Mouse (Mus musculus) lung, postnatal 36 days (tissue): ENCODE measurements around the gene 5330417H12Rik.

Source experiments
- DNase-seq: peaks from one replicate; pipeline ENCODE4 v3.0.0; 2022; ENCODE audit warnings: mixed read lengths

Gene 5330417H12Rik

DNA sequence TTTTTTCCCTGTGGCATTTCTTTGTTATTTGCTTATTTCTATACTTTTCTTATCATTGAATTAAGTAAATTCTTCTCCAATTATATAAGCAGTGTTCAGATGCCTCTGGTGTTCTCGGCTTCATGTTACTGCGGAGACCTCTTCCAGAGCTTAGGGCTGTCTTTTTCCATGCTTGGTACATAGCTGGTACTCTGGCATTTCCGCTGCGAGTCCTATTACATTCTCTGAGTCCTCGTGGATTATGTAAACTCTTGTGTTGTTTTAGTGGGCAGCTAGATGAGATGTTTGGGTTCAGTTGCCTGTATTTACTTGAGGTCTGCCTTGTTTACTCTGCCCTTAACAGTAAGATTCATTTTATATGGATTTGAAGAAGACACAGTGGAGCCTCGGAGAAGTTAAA lies 820 bp upstream of the 5330417H12Rik start:
- DNase-seq = peak; percentile 48

DNA sequence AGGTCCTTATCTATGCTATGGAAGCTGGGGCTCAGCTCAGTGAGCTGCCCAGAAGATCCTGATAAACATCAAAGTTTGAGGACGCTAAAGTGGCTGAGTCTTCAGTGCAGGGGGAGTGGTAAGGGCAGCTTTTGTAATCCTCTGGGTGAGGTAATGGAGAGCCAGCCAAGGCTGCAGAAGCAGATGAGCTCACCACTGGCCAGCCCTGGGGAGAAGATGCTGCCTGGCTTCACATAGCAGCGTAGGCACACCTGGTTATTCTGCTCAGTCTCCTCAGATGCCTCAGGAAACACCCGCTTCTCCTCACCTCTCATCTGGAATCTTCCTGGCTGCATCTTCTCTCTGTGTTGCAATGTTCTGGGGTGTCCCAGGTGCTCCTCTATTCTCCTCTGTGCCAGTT lies 529 bp downstream of the 5330417H12Rik start:
- peak; percentile 16 for DNase-seq

DNA sequence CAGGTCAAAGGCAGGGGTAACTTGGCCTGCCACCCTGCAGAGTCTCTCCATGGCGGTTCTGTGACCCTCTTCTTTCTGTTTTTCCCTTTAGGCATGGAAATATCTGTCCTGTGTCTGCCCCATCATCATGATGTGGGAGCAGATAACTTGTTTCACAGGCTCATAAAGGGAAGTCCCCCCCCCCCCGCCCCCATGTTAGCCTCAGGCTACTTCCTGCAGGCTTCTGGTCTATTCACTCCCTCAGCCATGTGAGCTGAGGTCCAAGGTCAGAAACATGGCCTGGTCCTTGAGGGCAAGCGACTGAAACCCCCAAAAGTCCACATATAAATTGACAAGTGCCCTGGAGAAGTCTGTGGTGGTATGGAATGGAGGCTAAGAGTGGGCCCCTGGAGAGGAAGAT lies 4.8 kb downstream of the 5330417H12Rik start:
- no peak for DNase-seq

DNA sequence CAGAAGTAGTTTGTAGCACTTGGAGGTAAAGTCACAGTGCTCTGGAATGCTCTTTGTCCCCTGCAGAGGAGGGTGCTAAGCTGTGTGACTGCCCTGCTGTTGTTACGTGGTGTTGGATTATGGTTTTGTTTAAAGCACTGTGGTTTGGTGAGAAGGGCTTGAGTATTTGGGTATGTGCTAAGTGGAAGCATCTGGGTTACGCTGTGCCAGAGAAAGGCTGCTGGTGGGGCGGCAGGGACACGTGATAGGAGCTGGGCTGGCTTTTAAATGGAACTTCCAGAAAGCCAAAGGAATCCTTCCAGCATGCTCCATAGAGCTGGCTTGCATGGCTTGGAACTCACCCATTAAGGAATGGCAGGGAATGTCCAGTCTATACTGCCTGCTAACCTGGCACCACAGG lies 5.7 kb downstream of the 5330417H12Rik start:
- peak; percentile 67 for DNase-seq

DNA sequence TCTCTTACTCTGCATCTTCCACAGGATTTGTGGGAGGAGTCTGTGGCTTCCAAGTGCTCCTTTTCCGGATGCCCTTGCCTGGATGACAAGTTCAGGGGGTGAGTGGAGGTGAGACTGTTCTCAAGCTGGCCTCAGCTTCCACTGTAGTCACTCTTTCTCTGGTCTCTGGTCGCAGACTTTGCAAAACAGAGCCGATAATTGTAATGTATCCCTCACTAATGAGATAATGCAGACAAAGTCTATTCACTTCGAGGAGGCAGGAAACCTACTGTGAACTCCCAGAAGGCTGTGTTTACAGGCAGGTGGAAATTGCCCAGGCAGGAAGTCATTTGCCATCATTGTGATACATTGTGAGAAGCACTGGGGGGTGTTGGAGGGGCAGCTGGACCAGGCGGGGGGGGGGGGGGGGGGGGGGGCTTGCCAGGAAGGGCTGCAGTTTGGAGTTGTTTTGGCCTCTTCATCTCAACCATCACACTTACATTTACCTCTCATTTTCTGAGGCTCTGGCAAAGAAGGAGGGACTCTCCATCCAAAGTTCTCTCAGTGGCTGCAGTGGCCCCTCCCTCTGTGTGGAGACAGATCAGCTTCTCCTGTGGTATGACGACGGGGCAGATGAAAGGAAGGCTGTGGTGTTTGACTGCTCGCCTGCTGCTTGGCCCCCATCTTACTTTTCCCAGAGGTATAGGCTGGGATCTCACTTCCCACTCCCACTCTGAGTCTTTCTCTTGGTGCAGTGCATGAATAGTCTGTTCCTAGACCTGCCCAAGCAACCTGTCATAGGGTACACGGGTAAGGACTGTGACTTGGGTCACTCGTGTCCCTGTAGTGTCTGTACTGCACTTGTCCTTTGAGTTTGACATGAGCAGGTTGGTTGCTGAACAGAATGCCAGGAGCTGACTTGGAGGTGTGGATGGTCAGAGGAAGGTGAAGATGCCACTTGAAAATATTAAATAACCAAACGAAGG lies 6.7 kb downstream of the 5330417H12Rik start:
- no peak for DNase-seq

DNA sequence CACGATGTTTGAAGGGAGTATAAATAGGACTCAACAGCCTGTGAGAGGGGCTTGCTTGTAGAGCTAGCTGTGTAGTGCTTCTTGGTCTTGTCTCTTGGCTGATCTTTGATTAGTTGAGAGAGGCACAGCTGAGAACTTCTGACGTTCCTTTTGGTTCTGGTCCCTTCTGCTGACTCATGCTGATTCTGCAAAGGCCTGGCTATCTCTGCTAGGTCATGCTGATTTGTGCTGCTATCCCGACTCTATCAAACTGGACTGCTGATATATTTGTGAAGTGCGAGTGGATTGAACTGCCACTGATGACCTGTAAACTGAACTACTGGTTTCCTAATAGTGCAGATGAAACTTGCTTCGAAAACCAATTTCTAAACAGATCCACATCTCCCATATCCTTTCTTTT lies 14.1 kb downstream of the 5330417H12Rik start:
- no peak for DNase-seq

DNA sequence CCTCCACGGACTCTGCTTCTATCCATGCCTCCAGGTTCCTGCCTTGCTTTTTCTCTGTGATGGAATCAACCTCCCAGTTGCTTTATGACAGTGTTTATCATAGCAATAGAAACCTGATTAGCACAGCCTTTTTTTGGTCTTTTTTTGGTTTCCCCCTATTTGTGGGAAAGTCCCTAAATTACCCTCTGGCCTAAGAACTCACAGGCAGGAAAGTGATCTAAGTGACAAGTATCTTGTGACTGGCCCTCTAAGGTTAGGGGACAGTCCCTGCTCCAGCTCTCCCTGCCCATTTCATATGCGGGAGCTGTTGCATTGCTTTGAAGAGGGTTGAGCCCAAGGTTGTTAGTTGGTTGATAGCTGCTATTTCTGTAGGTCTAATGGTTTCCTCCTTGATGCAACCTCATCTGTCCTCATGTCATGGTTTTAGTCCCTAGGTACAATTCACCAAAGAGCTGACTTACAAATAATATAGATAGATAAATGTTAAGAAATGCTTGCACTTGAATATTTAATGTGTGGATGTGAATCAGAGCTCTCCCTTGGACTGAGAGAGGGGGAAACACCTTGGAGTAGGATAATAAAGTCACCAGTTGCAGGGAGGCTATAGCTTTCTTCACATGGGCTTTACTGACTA lies 15.2 kb downstream of the 5330417H12Rik start:
- DNase-seq = no peak

DNA sequence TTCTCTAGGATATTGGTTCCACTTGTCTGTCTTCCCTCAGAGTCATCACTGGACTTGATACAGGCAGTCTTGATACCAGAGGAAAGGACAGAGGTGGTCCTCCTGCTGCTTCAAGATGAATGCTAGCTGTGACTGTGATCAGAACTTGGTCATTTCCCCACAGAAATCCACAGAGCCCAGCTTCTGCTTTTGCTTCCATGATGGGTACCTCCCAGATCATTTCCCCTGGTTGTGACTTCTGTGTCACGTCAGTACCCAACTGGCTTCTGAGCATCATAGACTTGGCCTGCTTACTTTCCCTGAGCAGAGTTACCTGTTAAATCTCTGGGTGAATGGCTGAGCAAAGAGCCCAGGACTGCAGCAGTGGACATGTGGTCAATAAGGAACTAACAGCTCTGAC lies 17.2 kb downstream of the 5330417H12Rik start:
- no peak for DNase-seq

DNA sequence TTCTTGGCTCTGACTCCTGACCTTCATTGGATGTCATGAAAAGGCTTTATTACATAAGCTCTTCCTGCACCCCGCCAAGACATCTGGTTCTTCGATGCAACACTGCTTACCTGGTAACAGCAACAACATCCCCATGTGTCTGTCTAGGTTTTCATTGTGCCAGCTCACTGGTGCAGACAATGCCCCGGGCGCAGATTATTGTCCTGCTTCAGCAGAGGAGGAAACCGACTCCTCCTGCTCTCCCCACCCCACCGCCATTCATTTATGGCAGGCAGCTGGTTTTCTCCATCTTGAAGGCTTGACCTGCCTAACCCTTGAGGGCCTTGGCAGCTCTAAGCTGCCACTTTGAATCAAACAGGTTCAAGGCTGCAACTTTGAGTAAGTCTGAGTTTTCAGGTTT lies 22.0 kb downstream of the 5330417H12Rik start:
- DNase-seq = no peak

DNA sequence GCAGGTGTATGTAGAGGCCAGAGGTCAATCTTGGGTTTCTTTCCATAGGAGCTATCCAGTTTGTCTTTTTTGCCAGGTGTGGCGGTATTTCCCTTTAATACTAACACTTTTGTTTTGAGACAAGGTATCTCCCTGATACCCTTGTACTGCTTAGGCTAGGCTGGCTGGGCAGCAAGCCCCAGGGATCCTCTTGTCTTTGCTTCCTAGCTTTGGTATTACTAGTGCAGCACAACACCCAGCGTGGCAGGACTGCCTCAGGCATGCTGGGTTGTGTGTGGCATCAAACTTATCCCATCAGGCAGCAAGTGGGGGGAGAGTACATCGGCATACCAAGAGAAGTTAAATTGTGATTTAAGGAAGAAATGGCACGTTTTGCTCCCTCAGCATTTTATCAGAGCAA lies 22.5 kb downstream of the 5330417H12Rik start:
- no peak for DNase-seq

DNA sequence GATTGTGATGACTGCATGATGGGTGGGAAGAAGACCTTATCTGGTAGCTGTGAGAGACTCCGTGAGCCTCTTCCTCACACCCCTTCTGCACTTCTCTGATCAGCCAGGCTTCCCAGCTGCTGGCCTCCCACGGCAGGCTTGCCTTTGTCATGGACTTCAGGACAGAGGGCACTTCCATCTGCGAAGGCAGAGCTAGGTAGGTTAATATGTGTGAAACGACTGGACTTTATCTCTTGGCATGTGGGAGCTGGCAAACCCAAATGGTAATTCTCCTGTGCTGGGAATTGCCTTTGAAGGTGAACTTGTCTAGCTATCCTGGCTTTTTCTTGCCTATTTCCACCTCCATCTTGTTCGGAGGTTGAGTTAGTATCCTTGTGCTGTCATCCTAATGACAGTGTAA lies 24.3 kb downstream of the 5330417H12Rik start:
- no peak for DNase-seq

DNA sequence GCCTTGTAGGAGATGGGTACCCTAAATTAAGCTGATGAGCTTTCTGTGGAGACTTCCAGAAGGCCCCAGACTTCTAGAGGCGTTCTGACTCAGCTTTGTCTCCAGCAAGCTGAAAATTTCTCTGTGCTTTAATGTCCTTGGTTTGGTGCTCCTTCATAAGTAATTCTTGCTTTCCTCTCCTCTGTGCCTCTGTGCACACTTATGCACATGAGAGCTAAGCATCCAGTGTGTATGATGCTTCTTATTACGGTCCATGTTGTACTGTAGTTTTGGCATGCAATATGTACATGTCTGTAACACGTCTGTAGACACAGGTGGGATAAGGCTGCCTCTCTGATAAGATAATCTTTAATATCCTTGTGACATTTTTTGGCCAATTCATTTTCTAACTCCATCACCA lies 27.0 kb downstream of the 5330417H12Rik start:
- DNase-seq = no peak

DNA sequence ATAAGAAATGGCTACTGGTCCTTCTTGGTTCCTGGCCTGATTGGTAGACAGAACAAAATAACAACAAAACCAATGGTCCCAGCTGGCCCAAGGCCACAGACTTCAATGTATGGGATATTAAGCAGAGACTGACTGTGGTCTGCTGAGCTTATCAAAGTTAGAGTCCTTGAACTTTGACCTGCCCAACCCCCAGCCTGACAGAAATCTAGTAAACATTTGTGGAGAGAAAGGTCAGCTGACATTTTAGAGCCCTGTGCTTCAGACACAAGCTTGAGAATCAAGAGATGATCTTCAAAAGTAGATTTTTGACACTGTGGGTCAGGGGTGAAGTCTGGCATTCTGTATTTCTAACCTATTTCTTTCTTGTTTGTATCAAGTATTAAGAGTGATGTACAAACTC lies 28.2 kb downstream of the 5330417H12Rik start:
- DNase-seq = no peak

DNA sequence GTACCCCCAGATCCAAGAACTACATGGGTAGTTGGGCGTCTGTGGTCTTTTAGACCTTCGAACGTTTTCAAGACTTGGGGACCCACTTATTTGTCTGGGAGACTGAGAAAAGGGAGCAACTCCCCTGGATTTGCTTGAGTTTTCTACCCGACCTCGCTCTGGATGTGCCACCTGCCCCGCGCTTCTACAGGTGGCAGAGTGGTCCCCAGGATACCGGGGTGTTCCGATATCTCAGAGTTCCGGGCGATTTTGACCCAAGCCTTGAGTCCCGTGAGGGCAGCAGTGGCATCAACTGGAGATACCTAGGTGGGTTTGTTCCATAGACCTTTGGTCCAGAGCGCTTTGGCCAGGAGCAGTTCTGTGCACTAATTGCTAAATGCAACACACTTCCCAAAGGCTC lies 29.5 kb downstream of the 5330417H12Rik start:
- no peak for DNase-seq

DNA sequence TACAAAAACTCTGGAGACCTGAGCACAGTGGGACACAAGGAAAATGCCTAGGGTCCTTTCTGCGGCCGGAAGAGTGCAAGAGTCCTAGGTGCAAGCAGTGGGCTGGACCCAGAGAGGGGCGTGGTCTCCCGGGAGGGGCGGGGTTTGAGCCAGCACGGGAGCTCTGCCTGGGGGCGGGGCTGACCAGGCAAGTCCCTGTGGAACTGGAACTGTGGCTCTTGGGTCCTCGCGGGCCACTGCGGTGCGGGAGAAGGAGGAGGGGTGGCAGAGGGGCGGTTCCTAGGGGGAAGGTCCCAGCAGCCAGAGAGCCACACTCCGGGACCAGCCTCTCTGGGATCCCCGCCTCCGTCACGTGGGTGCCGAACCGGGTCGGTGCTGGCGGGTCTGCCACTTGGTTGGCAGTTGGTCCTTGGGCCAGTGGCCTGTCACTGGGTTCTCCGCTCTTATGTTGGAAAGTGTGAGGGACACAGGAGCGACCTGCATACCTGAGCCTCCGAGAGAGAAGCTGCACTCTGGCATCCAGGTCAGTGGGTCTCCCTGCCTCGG lies 30.0 kb downstream of the 5330417H12Rik start, which contains the start of gene Ppfibp2:
TSS of gene Ppfibp2 (plus strand) at position 351 of the 546 bp plus-strand sequence.
- peak; percentile 97 for DNase-seq

DNA sequence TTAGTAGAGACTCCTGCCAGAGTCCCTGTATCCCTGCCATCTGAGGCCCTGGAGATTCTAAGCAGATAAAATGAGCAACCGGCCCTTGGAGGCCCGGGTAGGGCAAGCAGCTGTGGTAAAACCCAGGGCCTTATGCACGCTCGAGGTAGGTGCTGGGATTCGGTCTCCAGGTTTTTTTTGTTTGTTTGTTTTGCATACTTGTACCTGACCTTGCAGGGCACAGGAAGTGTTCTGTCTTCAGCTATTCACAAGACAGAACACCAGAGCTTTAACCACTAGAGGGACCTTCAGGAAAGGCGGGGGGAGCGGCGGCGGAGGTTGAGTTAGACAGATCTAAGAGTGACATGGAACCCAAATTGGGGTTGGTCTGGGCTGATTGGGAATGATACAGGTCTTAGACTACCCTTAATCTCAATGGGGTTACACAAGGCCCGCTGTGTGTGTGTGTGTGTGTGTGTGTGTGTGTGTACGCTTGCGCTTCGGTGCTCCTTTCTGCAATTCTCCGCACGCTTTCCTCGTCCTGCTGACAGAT lies 30.6 kb downstream of the 5330417H12Rik start:
- peak; percentile 77 for DNase-seq

DNA sequence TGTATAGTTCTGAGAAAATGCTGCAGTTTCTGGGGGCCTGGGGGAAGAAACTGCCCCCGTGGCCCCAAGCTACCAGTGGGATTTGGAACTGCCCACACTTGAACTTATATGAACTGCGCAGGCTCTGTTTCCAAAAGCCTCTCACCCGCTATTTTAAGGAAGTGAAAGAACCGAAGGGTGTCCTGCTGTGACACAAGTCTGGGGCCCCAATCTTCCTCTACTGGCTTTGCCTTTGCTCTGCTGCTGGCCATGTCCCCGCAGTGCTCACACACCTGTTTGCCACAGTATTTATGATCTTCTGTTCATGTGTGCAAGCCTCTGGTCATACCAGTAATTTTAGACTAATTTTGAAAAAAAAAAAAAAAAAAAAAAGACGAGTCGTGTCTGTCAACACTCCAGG lies 31.1 kb downstream of the 5330417H12Rik start:
- DNase-seq = peak; percentile 51

DNA sequence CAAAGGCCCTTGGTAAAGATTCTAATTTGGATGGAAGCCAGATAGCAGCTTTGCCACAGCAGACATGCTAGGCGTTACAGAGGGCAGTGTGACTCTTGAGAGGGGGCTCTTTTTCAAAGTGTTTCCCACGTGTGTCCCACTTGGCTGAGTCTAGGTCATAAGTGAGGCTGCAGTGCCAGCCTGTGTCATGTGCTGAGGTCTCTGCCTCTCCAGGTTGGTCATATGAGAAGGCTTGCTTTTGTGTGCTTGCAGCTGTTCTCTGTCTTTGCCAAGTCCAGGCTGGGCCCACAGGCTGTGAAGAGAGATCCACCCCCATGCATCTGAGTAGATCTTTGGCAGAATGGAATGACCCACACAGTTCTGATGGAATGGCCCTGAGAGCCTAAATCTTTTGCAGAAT lies 32.3 kb downstream of the 5330417H12Rik start:
- DNase-seq = peak; percentile 14

DNA sequence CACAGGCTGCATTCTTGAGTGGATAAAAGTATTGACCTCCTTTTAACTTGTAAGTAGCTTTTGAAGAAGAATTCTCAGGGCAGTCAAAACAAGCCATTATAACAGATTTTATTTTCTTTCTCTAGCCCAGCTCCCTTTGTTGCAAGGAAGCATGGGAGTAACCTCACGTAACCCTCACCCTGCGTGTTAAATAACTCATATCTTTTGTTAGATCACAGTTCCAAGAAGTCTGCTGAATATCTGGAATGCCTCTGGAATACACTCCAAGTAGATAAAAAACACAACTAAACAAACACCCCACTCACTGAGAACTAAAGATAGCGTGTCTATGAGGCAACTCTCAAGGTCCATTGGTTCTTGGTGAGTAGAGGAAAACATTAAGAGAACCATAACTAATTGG lies 50.7 kb downstream of the 5330417H12Rik start:
- DNase-seq = peak; percentile 10
